Mouse (Mus musculus): Measurements from ENCODE around the gene Fam186a. TPM values are rescaled to one million over a fixed set of nuclear protein-coding genes. Genes with fewer than 3 reads are reported as not detected.
A peak's percentile ranks its signal among the peaks of the same experiment; 100 is the strongest.

The Fam186a gene
- total RNA-seq, 2 experiments from 2014 or later: 0.06 to 0.10 TPM

GRCm38 (mm10) chr15:99884038-99884437, 82.8 kb downstream of the Fam186a start:
- no peak for DNase-seq (ENCODE audit: low spot score)
- intact Hi-C loops (cut with DNase I): no loop called here

GRCm38 (mm10) chr15:99878541-99878940, 88.3 kb downstream of the Fam186a start:
- intact Hi-C loops (cut with DNase I): no loop called here
- DNase-seq (ENCODE audit: low spot score): no peak

- intact Hi-C loops (cut with DNase I): no loop called here
- DNase-seq (ENCODE audit: low spot score): peak; percentile 75
Measured at GRCm38 (mm10) chr15:99875334-99875869, 91.5 kb downstream of the Fam186a start, which contains the start of gene Lima1. TSS of gene Lima1 (minus strand) at chr15:99875456.

GRCm38 (mm10) chr15:99874612-99875333, 92.1 kb downstream of the Fam186a start:
- no peak for DNase-seq (ENCODE audit: low spot score)
- intact Hi-C loops (cut with DNase I): no loop called here

- no peak for DNase-seq (ENCODE audit: low spot score)
- intact Hi-C loops (cut with DNase I): no loop called here
Measured at GRCm38 (mm10) chr15:99872543-99872942, 94.3 kb downstream of the Fam186a start.

Other genes with a start within 250 kb of the Fam186a start
- gene Gpd1, start 249.5 kb downstream of the Fam186a start, total RNA-seq (2021): 10 to 100 TPM; 54.1 to 67.6 TPM
- gene Cox14, start 241.4 kb downstream of the Fam186a start, total RNA-seq (2021): 100 to 1,000 TPM; 227 to 229 TPM
- gene Cers5, start 194.2 kb downstream of the Fam186a start, total RNA-seq (2021): 10 to 100 TPM; 18.2 to 18.5 TPM
- 10 to 100 TPM; 17.9 to 20.2 TPM for gene Lima1, start 91.6 kb downstream of the Fam186a start, total RNA-seq (2021)
- 10 to 100 TPM; 57.7 to 64.3 TPM for gene Larp4, start 3.0 kb upstream of the Fam186a start, total RNA-seq (2021)
- gene Dip2b, start 71.6 kb upstream of the Fam186a start, total RNA-seq (2021): 10 to 100 TPM; 21.6 to 23.3 TPM